Mouse (Mus musculus): ENCODE data around the gene C2cd4d. TPM values are rescaled to one million over a fixed set of nuclear protein-coding genes. Genes with fewer than 3 reads are reported as not detected.
A peak's percentile ranks its signal among the peaks of the same experiment; 100 is the strongest.

C2cd4d gene
- polyA plus RNA-seq, 2 experiments: 1.3 to 5.0 TPM

GRCm38 (mm10) chr3:94373597-94374011 lies 11.4 kb downstream of the C2cd4d start:
- no peak for TF ChIP-seq POLR2A (IDR thresholded peaks at IDR 0.05; ENCODE audit: borderline replicate concordance, extremely low read depth, insufficient read depth, insufficient read length)
- no peaks in the 10 kb centered on the region for H3K27me3 ChIP-seq (ENCODE audit: control insufficient read depth, insufficient read depth, low read length)
- ATAC-seq (ENCODE audit: low FRiP score, low read depth) (no peak), DNase-seq (ENCODE audit: low spot score) (peak; percentile 27)
- WGBS: 2% methylated on average over 5 of the region's 5 CpGs
- H3K9ac ChIP-seq (ENCODE audit: low read depth, low read length, severe bottlenecking): peak overlapping the region; percentile 25
- H3K4me3 ChIP-seq (replicated peaks; ENCODE audit: low read length): peak overlapping the region; percentile 11; the same call in 1 of the 2 replicates
- no peak overlapping the region for H3K27ac ChIP-seq (replicated peaks; ENCODE audit: low read depth, low read length)
- H3K4me2 ChIP-seq (replicated peaks; ENCODE audit: low read depth, low read length, severe bottlenecking): peak overlapping the region; percentile 43
- H3K36me3 ChIP-seq (ENCODE audit: control insufficient read depth, insufficient read depth, low read length): no peaks in the 10 kb centered on the region
- H3K4me1 ChIP-seq (ENCODE audit: control insufficient read depth, insufficient read depth, low read length): peaks cover 34% of the 10 kb centered on the region
- no peaks in the 10 kb centered on the region for H3K9me3 ChIP-seq (ENCODE audit: control insufficient read depth, low read length)

GRCm38 (mm10) chr3:94374636-94375035 lies 12.4 kb downstream of the C2cd4d start:
- Histone ChIP-seq H3K9ac (ENCODE audit: low read depth, low read length, severe bottlenecking) (no peak overlapping the region), H3K27ac (replicated peaks; ENCODE audit: low read depth, low read length) (no peak overlapping the region), H3K9me3 (ENCODE audit: control insufficient read depth, low read length) (no peaks in the 10 kb centered on the region), H3K4me3 (replicated peaks; ENCODE audit: low read length) (no peak overlapping the region), H3K4me2 (replicated peaks; ENCODE audit: low read depth, low read length, severe bottlenecking) (no peak overlapping the region), H3K36me3 (ENCODE audit: control insufficient read depth, insufficient read depth, low read length) (no peaks in the 10 kb centered on the region), H3K4me1 (ENCODE audit: control insufficient read depth, insufficient read depth, low read length) (peaks cover 34% of the 10 kb centered on the region), H3K27me3 (ENCODE audit: control insufficient read depth, insufficient read depth, low read length) (no peaks in the 10 kb centered on the region)
- no peak for TF ChIP-seq POLR2A (IDR thresholded peaks at IDR 0.05; ENCODE audit: borderline replicate concordance, extremely low read depth, insufficient read depth, insufficient read length)
- ATAC-seq (ENCODE audit: low FRiP score, low read depth) (no peak), DNase-seq (ENCODE audit: low spot score) (no peak)

GRCm38 (mm10) chr3:94375146-94375545 lies 12.9 kb downstream of the C2cd4d start:
- no peak for TF ChIP-seq POLR2A (IDR thresholded peaks at IDR 0.05; ENCODE audit: borderline replicate concordance, extremely low read depth, insufficient read depth, insufficient read length)
- ATAC-seq (ENCODE audit: low FRiP score, low read depth): no peak
- H3K4me3 ChIP-seq (replicated peaks; ENCODE audit: low read length): no peak overlapping the region
- H3K36me3 ChIP-seq (ENCODE audit: control insufficient read depth, insufficient read depth, low read length): no peaks in the 10 kb centered on the region
- no peak overlapping the region for H3K9ac ChIP-seq (ENCODE audit: low read depth, low read length, severe bottlenecking)
- no peaks in the 10 kb centered on the region for H3K9me3 ChIP-seq (ENCODE audit: control insufficient read depth, low read length)
- H3K27ac ChIP-seq (replicated peaks; ENCODE audit: low read depth, low read length): no peak overlapping the region
- WGBS: 66% methylated on average over 2 of the region's 2 CpGs
- no peaks in the 10 kb centered on the region for H3K27me3 ChIP-seq (ENCODE audit: control insufficient read depth, insufficient read depth, low read length)
- no peak overlapping the region for H3K4me2 ChIP-seq (replicated peaks; ENCODE audit: low read depth, low read length, severe bottlenecking)
- H3K4me1 ChIP-seq (ENCODE audit: control insufficient read depth, insufficient read depth, low read length): peaks cover 34% of the 10 kb centered on the region
- no peak for DNase-seq (ENCODE audit: low spot score)

- no peak for DNase-seq (ENCODE audit: low spot score)
- H3K9me3 ChIP-seq (ENCODE audit: control insufficient read depth, low read length): no peaks in the 10 kb centered on the region
- H3K4me1 ChIP-seq (ENCODE audit: control insufficient read depth, insufficient read depth, low read length): peaks cover 34% of the 10 kb centered on the region
- no peak overlapping the region for H3K4me3 ChIP-seq (replicated peaks; ENCODE audit: low read length)
- ATAC-seq (ENCODE audit: low FRiP score, low read depth): no peak
- no peak overlapping the region for H3K27ac ChIP-seq (replicated peaks; ENCODE audit: low read depth, low read length)
- no peak overlapping the region for H3K4me2 ChIP-seq (replicated peaks; ENCODE audit: low read depth, low read length, severe bottlenecking)
- H3K9ac ChIP-seq (ENCODE audit: low read depth, low read length, severe bottlenecking): no peak overlapping the region
- no peaks in the 10 kb centered on the region for H3K27me3 ChIP-seq (ENCODE audit: control insufficient read depth, insufficient read depth, low read length)
- H3K36me3 ChIP-seq (ENCODE audit: control insufficient read depth, insufficient read depth, low read length): no peaks in the 10 kb centered on the region
- 48% methylated on average over 5 of the region's 5 CpGs for WGBS
- TF ChIP-seq POLR2A (IDR thresholded peaks at IDR 0.05; ENCODE audit: borderline replicate concordance, extremely low read depth, insufficient read depth, insufficient read length): no peak
Observed at GRCm38 (mm10) chr3:94375861-94376260, 13.6 kb downstream of the C2cd4d start.

GRCm38 (mm10) chr3:94377028-94377923 lies 15.0 kb downstream of the C2cd4d start:
- Histone ChIP-seq H3K27me3 (ENCODE audit: control insufficient read depth, insufficient read depth, low read length) (no peaks in the 10 kb centered on the region), H3K9me3 (ENCODE audit: control insufficient read depth, low read length) (no peaks in the 10 kb centered on the region), H3K4me1 (ENCODE audit: control insufficient read depth, insufficient read depth, low read length) (peaks cover 25% of the 10 kb centered on the region), H3K27ac (replicated peaks; ENCODE audit: low read depth, low read length) (no peak overlapping the region), H3K9ac (ENCODE audit: low read depth, low read length, severe bottlenecking) (no peak overlapping the region), H3K4me3 (replicated peaks; ENCODE audit: low read length) (no peak overlapping the region), H3K36me3 (ENCODE audit: control insufficient read depth, insufficient read depth, low read length) (no peaks in the 10 kb centered on the region), H3K4me2 (replicated peaks; ENCODE audit: low read depth, low read length, severe bottlenecking) (no peak overlapping the region)
- WGBS: 13% methylated on average over 13 of the region's 13 CpGs
- no peak for TF ChIP-seq POLR2A (IDR thresholded peaks at IDR 0.05; ENCODE audit: borderline replicate concordance, extremely low read depth, insufficient read depth, insufficient read length)
- no peak; the same call in 1 of the 2 replicates for ATAC-seq (ENCODE audit: low FRiP score, low read depth)
- DNase-seq (ENCODE audit: low spot score): no peak
